Mouse (Mus musculus) ES-E14 (cell line): Measurements from ENCODE around the gene Terb1. TPM values are rescaled to one million over a fixed set of nuclear protein-coding genes. Genes with fewer than 3 reads are reported as not detected.
A peak's percentile ranks its signal among the peaks of the same experiment; 100 is the strongest.

ENCODE experiments used
- DNase-seq: peaks from one replicate; pipeline ENCODE4 v3.0.0-alpha.2; 2013; ENCODE audit warnings: low read depth, low spot score
- H3K27ac ChIP-seq: 2 replicates; pipeline ENCODE4 v1.5.1; 2012; ENCODE audit warnings: low read depth, mild to moderate bottlenecking, low read length, moderate library complexity, mixed read lengths; ENCODE audit not compliant: poor library complexity, insufficient read depth, severe bottlenecking
- H3K36me3 ChIP-seq: 2 replicates; pipeline ENCODE4 v1.6.1; 2012; ENCODE audit warnings: mild to moderate bottlenecking, low read length, moderate library complexity, mixed read lengths; ENCODE audit not compliant: control insufficient read depth, poor library complexity, insufficient read depth, severe bottlenecking
- H3K4me1 ChIP-seq, 2 experiments: fragments of 150-350 bp in 1 of 2; sonication (generic) in 1 of 2; 2 replicates each; pipeline ENCODE4 v1.6.1; 2012; ENCODE audit warnings: low read length in 2 of 2, mild to moderate bottlenecking in 1 of 2, mixed read lengths in 1 of 2; ENCODE audit not compliant: control insufficient read depth in 2 of 2, insufficient read depth in 2 of 2, poor library complexity in 1 of 2
- H3K4me3 ChIP-seq, 2 experiments: fragments of 150-350 bp in 1 of 2; sonication (generic) in 1 of 2; 2 replicates each; pipeline ENCODE4 v1.5.1; 2012; ENCODE audit warnings: low read length in 2 of 2, low read depth in 1 of 2, mild to moderate bottlenecking in 1 of 2, mixed read lengths in 1 of 2; ENCODE audit not compliant: insufficient read depth in 1 of 2, poor library complexity in 1 of 2, severe bottlenecking in 1 of 2
- H3K9ac ChIP-seq: 2 replicates; pipeline ENCODE4 v1.6.1; 2012; ENCODE audit warnings: low read depth, mild to moderate bottlenecking, low read length, mixed read lengths; ENCODE audit not compliant: poor library complexity, insufficient read depth, severe bottlenecking
- H3K9me3 ChIP-seq: fragments of 150-350 bp; sonication (generic); 2 replicates; pipeline ENCODE4 v1.6.1; 2012; ENCODE audit warnings: low read depth, mild to moderate bottlenecking, low read length; ENCODE audit not compliant: control insufficient read depth, insufficient read depth
- CHD2 ChIP-seq: IDR thresholded peaks from 2 replicates; pipeline ENCODE4 v1.6.1; 2014; ENCODE audit warnings: mild to moderate bottlenecking, low read depth, low read length, inconsistent platforms
- HCFC1 ChIP-seq: IDR thresholded peaks from 2 replicates; pipeline ENCODE4 v1.6.1; 2012; ENCODE audit warnings: low read length, inconsistent platforms, borderline replicate concordance; ENCODE audit not compliant: insufficient read depth
- MAFK ChIP-seq: IDR thresholded peaks from 2 replicates; pipeline ENCODE4 v1.6.1; 2014; ENCODE audit warnings: mild to moderate bottlenecking, low read depth, low read length, inconsistent platforms; ENCODE audit not compliant: insufficient read depth
- ZC3H11A ChIP-seq: IDR thresholded peaks from 2 replicates; pipeline ENCODE4 v1.6.1; 2012; ENCODE audit warnings: low read depth, mild to moderate bottlenecking, inconsistent platforms, low read length, borderline replicate concordance
- ZNF384 ChIP-seq: IDR thresholded peaks from 2 replicates; pipeline ENCODE4 v1.6.1; 2012; ENCODE audit warnings: low read depth, low read length, inconsistent platforms
- in situ Hi-C, 2 experiments: fragments of 600-800 bp; cut with MboI; formaldehyde crosslinking; loops; one replicate each; pipeline ENCODE4 v1.15.1; 2025; ENCODE audit warnings: low sequenced_read_pairs in 2 of 2, inconsistent platforms in 1 of 2; ENCODE audit not compliant: unreplicated experiment in 2 of 2
- total RNA-seq: library from RNA; depleted of rRNA; stranded (reverse); fragments of 300-350 nt; gene quantifications from 2 replicates; pipeline ENCODE4 v1.2.3, GENCODE M21; 2012

Terb1 gene
- total RNA-seq, 1 experiment, result 0.45 TPM

DNA sequence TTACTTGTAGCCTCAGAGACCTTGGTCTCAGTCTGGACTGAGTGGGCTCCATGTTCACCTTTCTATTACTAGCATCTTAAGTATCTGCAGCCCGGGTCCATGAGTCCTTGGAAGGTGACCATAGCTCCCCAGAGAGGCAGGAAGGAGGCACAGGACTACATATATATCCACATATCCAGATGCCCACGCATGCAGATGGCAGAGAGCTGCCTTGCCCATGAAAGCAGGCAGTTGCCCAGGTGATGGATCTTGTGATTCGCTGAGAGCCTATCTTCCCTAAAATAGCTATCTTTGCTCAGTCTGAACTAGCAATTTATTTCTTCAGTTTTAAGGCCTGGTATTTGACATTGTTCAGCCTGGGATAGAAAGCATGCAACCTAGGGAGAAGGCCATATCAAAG is 98.2 kb downstream of the Terb1 start:
- no peaks in the 10 kb centered on the region; the same call in 1 of the 2 replicates for H3K36me3 ChIP-seq
- no peak overlapping the region for H3K4me3 ChIP-seq
- DNase-seq, result no peak
- H3K4me1 ChIP-seq, result peaks cover 0 to 14% of the 10 kb centered on the region in 2 experiments; a peak in 2 of 4 replicates
- no peak for TF ChIP-seq MAFK
- TF ChIP-seq CHD2, result no peak
- TF ChIP-seq HCFC1, result no peak
- TF ChIP-seq ZC3H11A, result no peak
- no peak for TF ChIP-seq ZNF384
- in situ Hi-C loops, result no loop called here
- peak overlapping the region; percentile 8; the same call in 1 of the 2 replicates for H3K27ac ChIP-seq
- H3K9ac ChIP-seq, result no peak overlapping the region
- H3K9me3 ChIP-seq, result no peaks in the 10 kb centered on the region

DNA sequence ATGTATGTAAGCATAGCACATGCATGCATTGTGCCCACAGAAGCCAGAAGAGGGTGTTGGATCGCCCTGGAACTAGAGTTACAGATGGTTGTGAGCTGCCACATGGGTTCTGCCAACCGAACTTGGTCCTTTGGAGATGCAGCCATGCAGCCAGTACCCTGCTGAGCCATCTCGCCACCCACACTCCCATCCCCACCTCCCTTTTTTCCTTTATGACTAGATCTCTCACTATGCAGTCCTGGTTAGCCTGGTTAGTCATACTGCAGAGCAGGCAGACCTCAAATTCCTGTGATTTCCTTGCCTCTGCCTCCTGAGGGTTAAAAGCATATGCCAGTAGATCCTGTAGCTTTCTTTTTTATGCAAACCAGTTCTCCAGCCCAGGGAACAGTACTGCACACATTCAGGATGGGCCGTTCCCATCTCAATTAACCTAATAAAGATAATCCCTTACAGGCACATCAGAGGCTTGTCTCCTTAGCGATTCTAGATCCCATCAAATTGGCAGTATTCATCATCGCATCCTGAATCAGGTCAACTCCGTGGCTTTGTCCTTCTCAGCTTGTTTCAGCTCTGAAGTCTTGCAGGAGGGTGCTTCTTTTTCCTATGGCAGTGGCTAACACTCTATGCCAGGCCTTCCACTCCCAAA is 99.0 kb downstream of the Terb1 start:
- Histone ChIP-seq H3K27ac (peak overlapping the region; percentile 49; the same call in 1 of the 2 replicates), H3K36me3 (no peaks in the 10 kb centered on the region; the same call in 1 of the 2 replicates), H3K9me3 (no peaks in the 10 kb centered on the region), H3K4me3 (no peak overlapping the region), H3K4me1 (peaks cover 0 to 14% of the 10 kb centered on the region in 2 experiments; a peak in 2 of 4 replicates), H3K9ac (no peak overlapping the region)
- no peak for DNase-seq
- in situ Hi-C loops, result no loop called here
- no peak for TF ChIP-seq CHD2
- TF ChIP-seq ZC3H11A, result no peak
- no peak for TF ChIP-seq ZNF384
- TF ChIP-seq HCFC1, result no peak
- TF ChIP-seq MAFK, result no peak

DNA sequence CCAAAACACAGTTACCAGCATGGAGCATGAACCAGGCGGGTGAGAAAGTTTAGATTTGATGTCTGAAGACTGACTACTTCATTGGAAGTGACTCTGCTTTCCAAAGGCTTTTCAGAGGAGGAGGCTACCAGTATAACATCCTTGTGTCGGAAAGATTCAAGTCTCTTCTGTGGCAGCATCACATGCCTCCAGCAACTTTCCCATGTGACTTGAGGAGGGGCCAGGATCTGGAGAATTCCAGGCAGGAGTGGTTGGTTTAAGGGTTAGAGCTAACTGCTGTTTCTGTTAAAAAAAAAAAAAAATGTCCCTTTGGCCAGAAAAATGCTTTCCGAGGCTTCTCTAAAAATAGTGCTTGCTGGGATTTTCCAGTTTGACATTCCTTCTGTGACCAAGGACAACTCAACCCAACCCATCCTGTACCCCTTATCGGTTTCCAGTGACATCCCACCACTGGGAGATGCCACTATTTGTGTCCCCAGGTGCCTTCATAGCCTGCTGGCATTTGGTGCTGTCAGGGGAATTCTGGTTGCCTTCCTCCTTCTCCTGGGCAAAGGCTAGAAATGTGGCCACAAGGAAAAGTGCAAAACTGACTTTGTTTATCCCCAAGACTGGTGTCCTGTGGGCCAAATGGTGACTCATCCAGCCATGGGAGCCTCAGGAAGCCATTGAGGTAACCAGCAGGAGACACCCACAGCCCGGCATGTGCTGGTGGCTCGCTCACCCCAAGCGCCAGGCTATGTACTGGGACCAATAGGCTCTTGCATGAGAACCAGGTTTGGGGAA is 101.2 kb downstream of the Terb1 start:
- Histone ChIP-seq H3K9me3 (no peaks in the 10 kb centered on the region), H3K27ac (no peak overlapping the region), H3K4me3 (no peak overlapping the region), H3K4me1 (peaks cover 0 to 14% of the 10 kb centered on the region in 2 experiments; a peak in 2 of 4 replicates), H3K36me3 (no peaks in the 10 kb centered on the region), H3K9ac (no peak overlapping the region)
- no peak for DNase-seq
- in situ Hi-C loops, result no loop called here
- TF ChIP-seq ZNF384 (no peak), ZC3H11A (no peak), CHD2 (no peak), MAFK (no peak), HCFC1 (no peak)

DNA sequence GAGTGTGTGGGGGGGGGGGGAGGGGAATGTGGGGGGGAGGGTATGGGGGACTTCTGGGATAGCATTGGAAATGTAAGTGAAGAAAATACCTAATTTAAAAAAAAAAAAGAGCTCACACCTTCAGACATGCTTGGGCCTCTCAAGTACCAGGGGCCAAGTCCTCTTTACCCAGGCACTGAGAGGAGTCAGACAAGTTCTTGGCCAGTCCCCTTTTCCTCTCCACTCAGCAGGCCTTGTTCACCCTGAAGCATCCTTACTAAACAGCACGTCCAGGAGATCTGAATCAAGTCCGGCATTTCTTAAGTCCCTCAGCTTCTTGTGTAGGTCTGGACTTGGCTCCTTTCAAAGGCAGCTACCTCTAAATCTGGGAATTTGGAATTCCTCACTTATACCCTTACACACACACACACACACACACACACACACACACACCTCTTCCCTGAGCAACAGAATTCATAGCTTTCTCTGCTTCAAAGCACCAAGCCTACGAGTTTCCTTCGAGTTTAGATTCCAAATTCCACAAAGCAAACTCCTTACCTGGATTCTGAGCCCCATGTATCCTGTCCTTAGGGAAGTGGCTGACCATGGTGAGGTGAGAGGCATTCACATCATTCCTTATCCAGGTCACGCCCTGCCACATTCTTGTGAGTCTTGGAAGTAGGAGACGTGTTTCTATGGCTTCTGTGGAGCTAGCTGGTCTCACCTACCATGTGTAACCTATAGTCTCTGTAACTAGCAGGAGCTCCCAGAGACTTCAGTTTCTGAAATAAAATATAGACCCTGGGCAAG is 103.2 kb downstream of the Terb1 start:
- no peak for DNase-seq
- Histone ChIP-seq H3K9ac (no peak overlapping the region), H3K4me1 (peaks cover 0 to 13% of the 10 kb centered on the region in 2 experiments; a peak in 2 of 4 replicates), H3K36me3 (no peaks in the 10 kb centered on the region), H3K4me3 (no peak overlapping the region), H3K9me3 (no peaks in the 10 kb centered on the region), H3K27ac (no peak overlapping the region)
- in situ Hi-C loops, result no loop called here
- TF ChIP-seq MAFK (no peak), ZNF384 (no peak), ZC3H11A (no peak), HCFC1 (no peak)
